Mouse (Mus musculus): ENCODE measurements at regions not wholly inside any gene's neighbourhood (a gene's known extent, or its start where the extent isn't known, plus 50 kb on each side); places are given as distances from the start of the nearest gene placed in this dataset.

GRCm38 (mm10) chr14:25225214-25225613 is 233.8 kb upstream of the Zmiz1 start:
- DNase-seq (ENCODE audit: low spot score in 2 of 2), result no peak

- DNase-seq (ENCODE audit: low spot score in 2 of 2), result peak; percentile 90 to 91
Observed at GRCm38 (mm10) chr14:25226155-25226839, 232.7 kb upstream of the Zmiz1 start.

GRCm38 (mm10) chr14:25226840-25227506 is 232.0 kb upstream of the Zmiz1 start:
- DNase-seq (ENCODE audit: low spot score in 2 of 2), result peak in 1 of 2 experiments; percentile 38

GRCm38 (mm10) chr14:25228321-25229047 is 230.5 kb upstream of the Zmiz1 start:
- DNase-seq (ENCODE audit: low spot score in 2 of 2), result peak; percentile 36 to 47

- peak in 1 of 2 experiments; percentile 58 for DNase-seq (ENCODE audit: low spot score in 2 of 2)
Observed at GRCm38 (mm10) chr14:25229569-25229968, 229.4 kb upstream of the Zmiz1 start.

GRCm38 (mm10) chr14:25231881-25232280 is 227.1 kb upstream of the Zmiz1 start:
- DNase-seq (ENCODE audit: low spot score in 2 of 2), result no peak

DNA sequence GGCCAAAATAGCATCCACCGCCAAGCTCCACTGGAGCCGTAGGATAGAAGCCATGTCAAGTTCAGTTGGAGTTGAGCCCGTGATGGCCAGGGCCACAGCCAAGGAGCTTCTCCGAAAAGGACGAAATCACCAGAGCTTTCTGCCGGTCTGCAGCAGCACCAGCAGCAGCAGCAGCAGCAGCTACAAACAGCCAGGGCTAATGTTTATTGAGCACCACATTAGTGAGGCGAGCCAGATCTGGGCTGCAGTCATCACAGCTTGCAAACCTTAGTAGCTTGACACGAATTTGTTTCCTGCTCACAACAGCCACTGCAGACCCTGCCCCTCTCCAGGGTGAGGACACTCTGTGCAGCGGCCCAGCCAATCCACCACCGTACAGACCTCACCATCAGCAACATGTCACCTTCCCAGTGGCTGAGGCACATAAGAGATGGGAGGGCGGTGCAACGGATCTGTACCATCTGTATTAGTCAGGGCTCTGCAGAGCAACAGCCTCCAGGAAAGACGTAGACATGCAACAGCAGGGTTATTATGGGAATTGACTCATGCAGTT is 222.5 kb upstream of the Zmiz1 start:
- DNase-seq (ENCODE audit: low spot score in 2 of 2), result peak in 1 of 2 experiments; percentile 55

DNA sequence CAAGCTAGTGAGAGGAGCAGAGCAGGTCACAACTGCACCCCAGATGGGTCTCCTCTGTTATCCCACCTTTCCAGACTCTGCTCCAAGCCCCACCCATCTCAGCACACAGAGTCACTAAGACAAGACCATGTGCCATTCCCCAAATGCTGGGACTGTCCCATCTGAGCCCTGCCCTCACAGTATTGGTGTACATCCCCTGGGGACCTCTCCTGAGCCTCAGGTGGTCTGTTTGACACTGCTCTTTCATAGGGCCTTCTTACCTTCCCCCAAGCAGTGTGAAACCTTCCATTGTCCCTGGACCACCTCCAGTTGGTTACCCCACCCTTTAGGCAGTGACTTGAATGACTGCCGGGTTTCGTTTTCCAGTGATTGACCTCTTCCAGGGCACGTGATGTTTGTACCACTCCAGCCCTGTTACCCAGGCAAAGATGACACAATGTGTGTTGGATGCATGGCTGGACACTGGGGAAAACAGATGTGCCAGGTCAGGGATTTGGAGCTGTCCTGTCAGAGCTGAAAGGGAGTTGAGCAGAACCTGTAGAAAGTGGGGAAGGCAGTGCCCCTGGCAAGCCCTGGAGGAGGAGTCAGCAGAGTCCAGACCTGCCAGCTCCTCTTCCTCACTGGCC is 219.5 kb upstream of the Zmiz1 start:
- no peak for DNase-seq (ENCODE audit: low spot score in 2 of 2)

GRCm38 (mm10) chr14:25242753-25243152 is 216.2 kb upstream of the Zmiz1 start:
- DNase-seq (ENCODE audit: low spot score in 2 of 2), result no peak

- no peak for DNase-seq (ENCODE audit: low spot score in 2 of 2)
Observed at GRCm38 (mm10) chr14:25243289-25243688, 215.7 kb upstream of the Zmiz1 start.

- DNase-seq (ENCODE audit: low spot score in 2 of 2), result no peak
Observed at GRCm38 (mm10) chr14:25243698-25244097, 215.3 kb upstream of the Zmiz1 start.

DNA sequence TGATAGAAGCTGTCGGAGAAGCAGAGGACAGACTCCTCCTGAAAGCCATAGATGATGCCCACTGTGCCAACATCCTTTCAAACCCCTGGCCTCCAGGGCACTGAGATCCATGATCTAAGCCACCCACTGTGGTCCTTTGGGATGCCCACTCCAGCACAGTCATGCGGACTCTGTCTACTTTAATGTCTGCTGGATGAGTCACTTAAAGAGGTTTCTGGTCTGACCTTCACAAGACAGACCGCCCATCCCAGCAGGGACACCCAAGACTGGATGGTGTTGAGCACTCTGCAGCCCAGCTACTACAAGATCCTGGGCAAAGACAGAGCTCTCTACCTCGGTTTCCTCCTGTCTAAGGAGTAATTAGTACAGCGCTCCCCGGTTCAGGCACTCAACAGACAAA is 214.1 kb upstream of the Zmiz1 start:
- no peak for DNase-seq (ENCODE audit: low spot score in 2 of 2)

DNA sequence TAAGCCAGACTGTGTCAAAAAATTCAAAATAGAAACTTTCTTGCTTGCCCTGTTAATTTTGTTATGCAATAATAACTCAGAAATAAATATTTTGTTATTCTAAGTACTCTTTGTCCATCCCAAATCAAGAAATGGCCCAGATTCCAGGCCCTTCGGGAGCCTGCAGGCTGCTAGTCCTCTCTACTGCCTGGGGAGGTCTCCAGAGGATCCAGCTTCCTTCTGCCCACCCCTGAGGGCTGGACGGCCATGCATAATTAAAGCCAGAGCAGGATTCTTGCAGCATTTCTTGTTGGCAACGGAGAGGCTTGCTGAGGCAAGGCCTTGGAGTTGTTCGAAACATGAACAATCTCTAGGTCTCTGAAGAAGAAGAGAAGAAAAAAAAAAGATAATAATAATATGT is 213.3 kb upstream of the Zmiz1 start:
- peak; percentile 71 to 75 for DNase-seq (ENCODE audit: low spot score in 2 of 2)

DNA sequence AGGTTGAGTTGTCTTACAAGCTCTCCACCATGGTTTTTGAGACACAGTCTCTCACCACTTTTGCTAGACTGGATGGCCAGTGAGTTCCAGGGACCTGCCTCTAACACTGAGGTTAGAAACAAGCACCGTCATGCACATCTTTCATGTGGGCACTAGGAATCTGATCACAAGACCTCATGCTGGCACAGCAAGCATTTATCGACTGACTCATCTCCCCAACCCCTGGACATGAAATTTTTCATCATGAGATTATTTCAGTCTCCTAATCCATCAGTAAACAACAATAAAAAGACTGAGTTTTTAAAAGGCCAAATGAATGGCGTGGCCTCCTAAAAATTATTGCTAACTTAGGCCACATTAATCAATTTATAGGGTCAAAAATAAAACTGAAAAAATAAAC is 210.0 kb upstream of the Zmiz1 start:
- DNase-seq (ENCODE audit: low spot score in 2 of 2), result no peak

DNA sequence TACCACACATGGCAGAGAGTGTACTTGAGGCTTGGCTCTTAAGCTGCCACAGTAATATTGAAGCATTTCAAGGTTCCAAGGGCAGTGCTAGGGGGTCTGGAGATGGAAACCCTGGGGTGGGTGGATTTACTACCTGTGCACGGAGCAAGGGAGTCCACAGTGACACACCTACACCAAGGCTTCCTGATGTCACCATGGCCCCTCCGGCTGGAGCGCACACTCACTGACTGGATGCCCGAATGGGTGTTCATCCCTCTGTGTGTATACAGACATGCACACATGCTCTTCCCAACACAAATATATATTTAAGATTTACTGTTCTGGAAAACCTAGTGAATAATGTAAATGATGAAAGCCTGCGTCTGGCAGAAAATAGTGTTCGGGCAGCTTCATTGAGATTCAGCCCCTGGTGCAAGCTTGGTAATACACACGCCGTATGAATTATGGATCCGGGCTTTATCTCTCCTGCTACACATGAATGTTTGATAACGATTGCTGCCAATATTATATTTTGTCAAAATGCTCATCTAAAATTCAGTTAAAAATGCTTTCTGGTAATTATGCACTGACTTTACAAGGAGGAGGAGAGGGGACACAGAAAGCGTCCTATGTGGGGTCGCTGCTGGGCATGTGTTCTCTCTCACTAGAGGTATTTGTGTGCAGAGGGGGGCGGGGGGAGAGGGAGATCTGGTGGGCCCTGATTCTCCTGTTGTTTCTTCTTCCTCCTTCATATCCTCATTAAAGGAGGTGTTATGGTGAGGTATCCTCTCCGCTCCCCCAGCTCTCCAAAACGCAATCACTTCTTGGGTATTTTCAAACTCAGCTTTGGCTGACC is 205.8 kb upstream of the Zmiz1 start:
- no peak for DNase-seq (ENCODE audit: low spot score in 2 of 2)

DNA sequence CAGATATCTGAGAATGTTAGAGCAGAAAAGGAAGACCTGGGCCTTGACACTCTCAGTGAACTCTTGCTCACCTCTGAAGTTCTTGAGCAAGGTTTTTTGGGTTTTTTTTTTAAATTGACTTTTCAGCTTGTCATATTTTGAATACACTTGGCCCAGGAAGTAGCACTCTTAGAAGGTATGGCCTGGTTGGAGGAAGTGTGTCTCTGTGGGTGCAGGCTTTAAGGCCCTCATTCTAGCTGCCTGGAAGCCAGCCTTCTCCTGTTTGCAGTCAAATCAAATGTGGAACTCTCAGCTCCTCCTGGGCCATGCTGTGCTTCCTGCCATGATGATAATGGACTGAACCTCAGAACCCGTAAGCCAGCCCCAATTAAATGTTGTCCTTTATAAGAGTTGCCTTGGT is 195.9 kb upstream of the Zmiz1 start:
- DNase-seq (ENCODE audit: low spot score in 2 of 2), result no peak

- no peak for DNase-seq (ENCODE audit: low spot score in 2 of 2)
Observed at GRCm38 (mm10) chr14:25266846-25267245, 192.1 kb upstream of the Zmiz1 start.

DNA sequence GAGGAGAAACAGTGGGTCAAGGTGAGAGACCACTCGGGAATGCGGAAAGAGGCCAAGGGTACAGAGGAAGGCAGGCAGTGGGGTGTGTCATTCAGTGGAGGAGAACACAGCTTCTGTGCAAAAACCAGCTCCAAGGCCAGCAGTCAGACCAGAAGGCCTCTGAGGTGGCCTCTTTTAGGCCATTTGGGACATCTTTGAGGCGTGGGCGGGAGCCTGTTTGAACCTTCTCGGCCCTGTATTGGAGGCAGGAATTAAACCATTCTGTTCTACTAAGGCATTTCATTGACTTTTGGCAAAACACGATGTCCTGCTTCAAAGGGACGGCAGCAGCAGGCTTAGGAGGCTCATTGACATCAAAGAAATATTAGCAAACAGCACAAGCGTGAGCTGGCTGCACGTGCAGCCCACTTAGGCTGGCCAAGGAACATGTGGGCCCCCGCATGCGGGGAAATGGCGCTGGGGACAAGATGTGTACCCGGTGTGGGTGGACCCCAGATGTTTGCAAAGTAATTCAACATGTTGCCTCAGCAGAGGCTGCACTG is 190.8 kb upstream of the Zmiz1 start:
- no peak for DNase-seq (ENCODE audit: low spot score in 2 of 2)

DNA sequence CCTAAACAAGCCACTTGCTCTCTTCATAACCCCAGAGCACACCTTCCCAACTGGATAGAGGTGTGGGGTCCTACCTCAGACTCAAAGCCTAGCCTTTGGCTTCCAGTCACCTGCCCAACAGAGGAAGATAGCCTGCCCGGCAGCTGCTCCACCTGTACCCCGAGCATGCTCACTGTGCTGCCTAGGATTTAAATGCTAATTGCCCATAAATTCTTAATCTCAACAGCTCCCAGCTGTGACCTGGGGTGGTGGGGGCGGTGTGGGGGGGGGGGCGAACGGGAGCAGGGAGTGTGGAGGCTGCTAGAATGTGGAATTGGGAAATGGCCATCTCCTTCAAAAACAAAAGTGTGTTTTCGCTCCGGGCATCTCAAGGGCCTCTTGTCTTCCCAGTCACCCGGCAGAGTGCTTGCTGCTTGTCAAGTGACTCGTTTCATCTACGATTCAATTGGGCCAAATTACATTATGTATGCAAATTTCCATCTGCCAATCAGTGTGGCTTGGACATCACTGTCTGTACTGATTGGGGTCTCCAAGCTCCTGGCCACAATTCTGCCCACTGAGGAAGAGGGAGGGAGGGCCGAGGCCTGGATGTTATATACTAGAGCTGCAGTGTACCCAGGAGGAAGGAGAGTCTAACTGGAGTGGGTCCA is 188.6 kb upstream of the Zmiz1 start:
- DNase-seq (ENCODE audit: low spot score in 2 of 2), result no peak

All from heart, adult 9 months (tissue).